Mouse (Mus musculus) WW6 (cell line): ENCODE measurements around the gene Slc25a16.
A peak's percentile ranks its signal among the peaks of the same experiment; 100 is the strongest.
"Not testable (repeated sequence)": the region's sequence is repeated elsewhere in the genome, so short reads cannot be mapped to it uniquely, and the experiment has no call there.

Experiments used
- DNase-seq: peaks from one replicate; pipeline ENCODE4 v3.0.0-alpha.2; 2013; ENCODE audit warnings: low read depth, low spot score

Gene Slc25a16

DNA sequence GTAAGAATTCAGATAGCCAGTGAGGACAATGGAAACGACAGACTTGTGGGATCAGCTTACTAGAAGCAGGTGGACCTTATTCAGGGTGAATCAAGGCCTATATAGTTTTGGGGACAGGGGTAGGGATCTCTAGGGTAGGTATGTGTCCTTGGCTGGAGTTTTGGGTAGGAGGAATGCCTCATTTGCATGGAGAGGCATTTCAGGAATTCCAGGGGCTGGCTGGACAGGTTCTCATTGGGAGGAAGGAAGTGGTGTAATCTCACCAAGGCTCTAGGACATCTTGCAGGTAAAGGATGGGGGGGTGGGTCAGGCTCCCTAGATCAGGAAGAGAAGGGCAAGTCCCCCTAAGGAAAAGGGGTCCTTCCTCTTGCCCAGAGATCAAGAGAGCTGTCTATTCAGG, 17.6 kb upstream of the Slc25a16 start:
- DNase-seq: no peak

DNA sequence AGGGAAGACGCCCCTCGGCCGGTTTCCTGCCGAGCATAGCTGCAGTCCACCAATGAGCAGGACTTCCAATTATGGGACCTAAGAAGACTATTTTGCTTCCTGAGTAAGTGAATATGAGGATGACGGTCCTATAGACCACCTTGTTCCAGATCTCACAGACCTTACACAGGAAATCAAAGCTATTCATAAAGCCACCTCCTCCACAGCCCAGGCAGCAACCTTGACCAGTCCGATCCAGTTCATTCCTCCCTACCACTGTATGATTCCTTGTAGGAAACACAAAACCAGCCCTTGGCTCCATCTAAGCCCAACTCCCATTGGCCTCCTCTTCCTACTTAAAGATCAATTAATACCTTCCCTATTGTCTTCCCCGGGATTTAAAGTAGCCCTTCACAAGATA, 14.1 kb upstream of the Slc25a16 start:
- DNase-seq: no peak

DNA sequence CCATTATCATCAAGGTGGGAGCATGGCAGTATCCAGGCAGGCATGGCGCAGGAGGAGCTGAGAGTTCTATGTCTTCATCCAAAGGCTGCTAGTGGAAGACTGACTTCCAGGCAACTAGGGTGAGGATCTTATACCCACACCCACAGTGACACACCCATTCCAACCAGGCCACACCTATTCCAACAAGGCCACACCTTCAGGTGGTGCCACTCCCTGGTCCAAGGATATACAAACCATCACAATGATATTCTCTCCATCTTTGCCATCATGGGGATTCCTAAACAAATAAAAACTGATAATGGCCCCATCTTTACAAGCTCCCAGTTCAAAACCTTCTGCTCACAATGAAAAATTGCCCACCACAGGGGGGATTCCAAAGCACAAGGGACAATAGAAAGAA, 11.5 kb upstream of the Slc25a16 start, which contains the start of gene Tet1:
TSS of gene Tet1 (minus strand) at position 101 of the 400 bp plus-strand sequence.
- DNase-seq: not testable (repeated sequence)

DNA sequence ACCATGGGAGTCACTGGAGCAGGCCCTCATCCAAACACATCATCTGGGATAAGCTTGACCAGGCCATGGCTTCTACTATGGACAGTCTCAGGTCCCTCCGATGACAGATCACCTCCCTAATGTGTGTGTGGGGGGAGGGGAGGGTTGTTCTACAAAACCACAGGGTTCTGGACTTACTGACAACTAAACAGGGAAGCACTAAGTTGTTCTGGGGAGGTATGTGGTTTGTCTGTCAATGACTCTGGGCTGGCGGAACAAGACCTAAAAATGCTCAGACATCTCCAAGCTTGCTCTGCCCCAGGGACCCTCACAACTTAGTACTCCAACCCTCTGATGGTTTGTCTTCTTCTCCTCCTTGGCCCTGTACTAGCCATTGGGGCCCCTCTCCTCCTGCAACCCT, 9.3 kb upstream of the Slc25a16 start:
- no peak for DNase-seq

DNA sequence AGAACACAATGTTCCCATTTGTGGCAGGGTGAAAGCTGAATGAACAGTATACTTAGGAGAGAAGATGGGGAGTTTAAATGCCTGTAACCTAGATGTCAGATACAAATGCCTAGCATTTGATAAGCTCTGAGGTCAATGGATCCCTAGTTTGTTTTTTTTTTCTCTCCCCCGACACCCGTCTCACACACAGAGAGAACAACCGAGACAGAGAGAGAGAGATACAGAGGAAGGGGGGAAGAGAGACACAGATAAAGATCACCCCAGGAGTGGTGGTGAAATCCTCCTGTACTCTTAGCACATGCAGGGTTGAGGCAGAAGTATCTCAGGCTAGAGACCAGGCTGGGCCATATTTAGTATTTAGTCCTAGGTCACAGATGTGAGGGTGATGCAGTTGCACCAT, 1.4 kb upstream of the Slc25a16 start:
- no peak for DNase-seq

DNA sequence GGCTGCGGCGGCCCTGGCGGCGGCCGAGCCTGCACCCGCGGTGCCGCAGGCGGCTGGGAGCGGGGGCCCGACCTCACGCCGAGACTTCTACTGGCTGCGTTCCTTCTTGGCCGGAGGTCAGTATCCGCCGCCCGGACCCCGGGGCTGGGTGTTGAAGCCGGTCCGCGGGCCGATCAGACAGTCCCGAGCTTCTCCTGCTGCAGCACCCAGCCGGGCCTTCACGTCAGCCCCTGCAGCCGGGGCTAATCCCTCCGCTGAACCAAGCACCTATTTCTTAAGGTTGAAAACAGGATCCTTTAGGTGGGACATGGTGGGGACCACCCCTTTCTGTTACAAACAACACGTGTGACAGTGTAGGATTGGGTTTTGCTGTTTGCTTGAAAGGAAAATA, 328 bp downstream of the Slc25a16 start:
- no peak for DNase-seq

DNA sequence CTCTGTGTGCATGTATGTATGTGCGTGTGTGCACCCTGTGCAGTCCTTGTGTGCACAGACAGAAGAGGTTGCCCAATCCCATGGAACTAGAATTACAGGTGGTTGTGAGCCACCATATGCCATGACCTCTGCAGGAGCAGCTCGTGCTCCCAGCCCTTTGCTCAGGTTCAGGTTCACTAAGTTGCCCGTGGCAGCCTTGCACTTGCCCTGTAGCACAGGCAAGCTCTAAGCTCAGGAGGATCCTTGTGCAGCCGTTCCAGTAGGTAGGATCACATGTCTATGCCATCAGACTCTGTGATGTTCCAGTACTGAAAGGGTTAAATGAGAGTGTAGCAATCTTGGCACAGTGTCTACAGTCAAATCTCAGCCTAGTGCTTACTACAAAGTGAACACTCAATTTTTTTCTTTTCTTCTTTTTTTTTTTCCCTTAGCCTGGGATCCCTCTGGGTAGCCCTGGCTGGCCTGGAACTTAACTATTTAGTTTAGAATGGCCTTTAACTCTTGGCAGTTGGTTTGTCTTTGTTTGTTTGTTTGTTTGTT, 3.7 kb downstream of the Slc25a16 start:
- no peak for DNase-seq

DNA sequence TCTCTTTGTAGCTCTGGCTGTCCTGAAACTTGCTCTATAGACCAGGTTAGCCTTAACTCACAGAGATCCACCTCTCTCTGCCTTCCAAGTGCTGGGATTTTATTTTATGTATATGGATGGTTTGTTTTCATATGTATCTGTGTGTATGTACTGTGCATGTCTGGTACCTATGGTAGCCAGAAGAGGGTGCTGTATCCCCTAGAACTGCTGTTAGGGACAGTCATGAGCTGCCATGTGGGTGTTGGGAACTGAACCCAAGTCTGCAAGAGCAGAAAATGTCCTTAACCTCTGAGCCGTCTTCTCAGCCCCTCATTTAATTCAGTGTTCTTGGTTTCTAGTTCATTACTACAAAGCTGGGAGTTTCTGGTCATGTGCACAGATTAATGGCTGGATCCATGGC, 11.9 kb downstream of the Slc25a16 start:
- no peak for DNase-seq

DNA sequence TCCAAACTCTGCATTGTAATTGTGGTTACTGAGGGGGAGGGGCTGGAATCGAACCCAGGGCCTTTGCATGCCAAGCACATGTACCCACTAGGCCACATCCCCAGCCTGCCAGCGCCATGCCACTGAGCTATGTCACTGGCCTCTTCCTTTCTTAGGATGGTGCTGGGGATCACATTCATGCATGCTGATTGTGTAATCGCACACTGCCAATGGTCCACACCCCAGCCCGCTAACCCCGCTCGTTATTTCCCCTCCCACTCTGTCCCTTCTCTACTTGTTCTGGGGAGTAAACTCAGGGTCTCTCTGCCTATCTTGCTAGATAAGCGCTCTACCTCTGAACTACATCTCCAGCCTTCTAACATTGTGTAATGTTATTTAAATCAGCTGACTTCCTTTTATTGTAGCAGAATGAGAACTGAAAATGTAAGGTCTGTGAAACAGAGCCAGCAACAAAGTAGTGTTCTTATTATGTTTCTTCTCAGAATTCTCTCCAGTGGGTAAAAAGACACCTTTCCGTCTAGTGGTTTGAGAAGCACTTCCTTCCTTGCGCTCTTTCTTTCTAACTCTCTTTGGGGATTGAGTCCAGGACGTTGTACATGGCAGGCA, 24.6 kb downstream of the Slc25a16 start:
- DNase-seq: no peak

DNA sequence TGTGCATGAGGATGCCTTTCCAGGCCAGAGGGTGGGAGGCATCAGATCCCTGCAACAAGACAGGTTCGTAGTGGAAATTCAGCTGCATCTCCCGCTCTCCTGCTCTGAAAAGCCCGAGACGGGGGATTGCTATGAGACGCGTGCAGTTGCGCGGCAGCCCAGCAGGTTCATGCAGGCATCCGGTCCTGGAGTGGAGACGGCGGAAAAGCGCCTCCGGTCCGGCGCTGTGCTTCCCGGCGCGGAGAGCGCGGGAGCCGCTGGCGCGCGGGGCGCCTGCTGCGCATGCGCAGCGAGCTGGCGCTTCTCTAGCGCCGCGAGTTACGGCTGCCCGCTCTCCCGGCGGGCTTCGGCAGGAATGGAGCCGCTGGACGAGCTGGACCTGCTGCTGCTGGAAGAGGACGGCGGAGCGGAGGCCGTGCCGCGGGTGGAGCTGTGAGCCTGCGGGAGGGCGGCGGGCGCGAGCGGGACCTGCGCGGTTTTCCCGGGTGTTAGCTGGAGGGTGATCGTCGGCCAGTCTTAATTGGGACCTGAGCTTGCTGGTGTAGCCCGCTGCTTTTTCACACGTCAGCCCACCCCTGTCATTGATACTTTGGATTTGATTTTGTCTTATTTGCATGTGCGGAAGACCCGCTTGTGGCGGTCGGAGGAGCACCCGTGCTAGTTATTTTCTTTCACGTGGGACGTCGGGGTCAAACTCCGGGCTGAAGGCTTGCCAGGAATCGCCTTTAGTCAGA, 26.5 kb downstream of the Slc25a16 start, which contains the start of gene Dna2:
TSS of gene Dna2 (plus strand) at position 289 of the 734 bp plus-strand sequence.
- DNase-seq: peak; percentile 75

DNA sequence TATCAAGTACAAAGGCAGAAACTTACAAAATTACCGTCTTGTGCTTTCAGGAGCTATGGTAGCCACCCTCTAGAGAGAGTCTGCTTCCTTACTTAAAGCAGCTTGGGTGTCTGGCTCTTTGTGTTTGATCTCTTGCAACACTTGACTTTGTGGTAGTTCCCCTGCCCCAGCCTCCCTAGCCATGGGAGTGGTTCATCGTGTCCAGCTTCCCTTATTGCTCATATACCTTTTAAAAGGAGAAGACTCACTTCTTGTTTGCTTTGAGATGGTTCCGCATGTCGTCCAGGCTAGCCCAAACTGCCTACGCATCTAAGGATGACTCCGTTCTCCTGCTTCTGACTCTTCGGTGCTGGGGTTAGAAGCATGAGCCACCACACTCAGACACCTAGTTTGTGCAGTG, 28.1 kb downstream of the Slc25a16 start:
- no peak for DNase-seq

DNA sequence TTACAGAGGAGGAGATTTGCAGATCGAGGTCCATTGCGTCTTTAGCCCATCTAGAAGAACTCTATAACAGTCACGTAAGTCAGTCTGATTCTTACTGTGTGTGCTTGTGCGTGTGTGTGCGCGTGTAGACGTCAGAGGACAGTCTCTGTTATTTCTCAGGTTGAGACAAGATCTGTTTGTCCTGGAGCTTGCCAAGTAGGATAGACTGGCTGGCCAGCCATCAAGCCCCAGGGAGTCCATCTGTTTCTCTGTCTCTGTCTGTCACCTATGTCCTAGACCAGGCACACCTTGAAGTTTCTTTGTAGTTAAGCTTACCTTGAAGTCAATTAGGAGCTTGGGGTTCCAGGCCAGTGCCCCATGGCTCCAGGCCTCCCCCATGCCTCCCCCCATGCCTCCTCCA, 43.5 kb downstream of the Slc25a16 start:
- DNase-seq: no peak

DNA sequence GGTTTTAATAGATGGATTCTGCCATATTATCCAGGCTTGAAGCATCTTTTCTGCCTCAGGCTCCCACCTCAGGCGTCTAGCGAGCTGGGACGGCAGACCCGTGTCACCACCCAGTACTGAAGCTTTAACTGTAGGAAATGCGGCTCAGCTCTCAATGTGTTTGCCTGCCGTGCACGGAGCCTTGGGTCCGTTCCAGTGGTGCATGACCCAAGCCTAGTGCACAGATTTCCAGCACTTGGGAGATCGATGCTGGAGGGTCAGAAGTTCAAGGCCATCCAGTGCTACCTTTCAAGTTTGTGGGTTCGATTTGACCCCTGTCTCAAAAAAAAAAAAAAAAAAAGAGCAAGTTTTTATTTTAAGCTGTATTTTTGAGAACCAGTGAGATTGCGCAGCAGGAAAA, 45.4 kb downstream of the Slc25a16 start:
- no peak for DNase-seq

DNA sequence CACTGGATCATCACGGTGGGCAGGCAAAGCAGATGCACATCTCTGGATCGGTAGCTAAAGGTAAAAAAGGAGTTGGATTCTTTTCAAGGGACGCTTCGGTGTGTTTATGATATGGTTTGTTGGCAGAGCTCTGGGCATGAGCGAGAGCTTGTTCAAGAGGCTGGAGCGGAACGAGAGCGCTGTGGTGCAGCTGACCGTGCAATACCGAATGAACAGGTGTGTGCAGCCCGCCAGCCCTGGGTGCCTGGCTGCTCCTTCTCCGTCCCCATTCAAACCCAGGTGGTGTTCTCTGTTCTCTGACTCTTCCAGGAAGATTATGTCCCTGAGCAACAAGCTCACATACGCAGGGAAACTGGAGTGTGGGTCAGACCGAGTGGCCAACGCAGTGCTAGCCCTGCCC, 45.9 kb downstream of the Slc25a16 start:
- no peak for DNase-seq

DNA sequence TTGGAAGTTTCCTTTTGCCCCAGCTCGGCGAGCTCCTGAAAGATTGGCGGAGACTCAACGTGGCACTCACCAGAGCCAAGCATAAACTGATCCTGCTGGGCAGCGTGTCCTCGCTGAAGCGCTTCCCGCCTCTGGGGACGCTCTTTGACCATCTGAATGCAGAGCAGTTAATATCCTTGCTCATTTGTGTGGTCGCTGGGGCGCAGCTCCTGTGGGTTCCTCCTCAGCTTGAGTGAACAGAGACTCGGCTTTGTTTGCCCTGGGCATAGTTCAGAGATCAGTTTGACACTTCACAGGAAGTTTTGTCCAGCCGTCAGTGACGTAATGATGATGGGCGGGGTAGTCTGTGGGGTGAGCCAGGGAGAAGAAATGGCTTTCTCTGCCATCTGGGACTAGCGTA, 51.4 kb downstream of the Slc25a16 start:
- DNase-seq: no peak

DNA sequence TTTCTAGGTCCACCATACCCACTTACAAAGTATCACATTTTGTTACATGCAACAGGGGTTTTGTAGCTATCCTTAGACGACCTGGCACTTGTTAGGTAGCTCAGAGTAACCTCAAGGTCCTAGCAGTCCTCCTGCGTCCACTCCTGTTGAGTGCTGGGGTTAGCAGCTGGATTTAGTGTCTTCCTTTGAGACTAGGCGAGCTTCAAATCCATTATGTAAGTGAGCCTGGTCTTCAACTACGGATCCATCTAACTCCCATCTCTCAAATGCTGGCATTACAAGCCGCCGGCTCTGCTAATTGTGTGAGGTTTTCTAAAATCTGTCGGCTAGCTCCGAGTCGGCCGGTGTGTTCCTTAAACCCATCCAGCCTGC, 59.2 kb downstream of the Slc25a16 start:
- no peak for DNase-seq

DNA sequence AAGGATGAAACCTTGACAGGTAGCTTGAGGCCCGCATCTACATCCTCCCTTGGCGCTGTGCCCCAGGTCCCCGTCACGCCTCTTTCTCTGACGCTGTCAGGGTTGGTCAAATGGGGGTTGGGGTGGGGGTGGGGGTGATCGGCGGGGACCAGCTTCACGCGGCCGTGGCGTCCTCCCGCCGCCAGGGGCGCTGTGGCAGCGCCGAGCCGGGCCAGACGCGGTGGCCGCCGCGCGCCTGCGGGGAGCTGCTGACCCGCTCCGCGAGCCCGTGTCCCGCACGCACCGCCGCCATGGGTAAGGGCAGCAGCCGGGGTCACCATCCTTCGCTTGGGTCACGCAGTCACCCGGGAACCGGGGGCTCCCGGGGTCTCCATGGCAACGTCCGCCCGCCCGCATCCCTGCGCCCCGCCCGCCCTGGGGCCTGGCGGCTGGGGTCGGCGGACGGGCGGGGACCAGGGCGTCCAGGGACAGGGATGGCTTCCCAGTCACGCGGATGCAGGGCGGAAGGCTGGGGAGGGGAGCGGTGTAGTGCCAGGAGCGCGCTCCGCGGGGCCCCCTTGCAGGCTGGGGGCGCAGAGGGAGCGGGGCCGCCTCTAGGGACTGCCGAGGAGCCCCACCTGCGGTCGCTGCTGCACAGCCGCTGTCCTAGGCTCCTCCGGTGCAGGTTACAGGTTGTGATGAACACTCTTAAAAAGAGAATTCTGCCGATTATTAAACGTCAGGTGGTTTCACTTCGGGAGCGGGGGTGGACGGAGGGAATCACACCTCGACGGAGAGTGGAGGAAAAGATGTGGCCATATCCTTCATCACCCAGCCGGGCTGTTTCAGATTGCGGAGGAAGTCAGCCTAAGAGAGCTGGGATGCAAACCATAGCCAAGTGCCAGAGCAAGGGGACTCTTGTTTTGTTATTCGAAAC, 59.9 kb downstream of the Slc25a16 start, which contains the start of gene Rufy2:
TSS of gene Rufy2 (plus strand) at position 185 of the 916 bp plus-strand sequence.
- DNase-seq: peak; percentile 34

DNA sequence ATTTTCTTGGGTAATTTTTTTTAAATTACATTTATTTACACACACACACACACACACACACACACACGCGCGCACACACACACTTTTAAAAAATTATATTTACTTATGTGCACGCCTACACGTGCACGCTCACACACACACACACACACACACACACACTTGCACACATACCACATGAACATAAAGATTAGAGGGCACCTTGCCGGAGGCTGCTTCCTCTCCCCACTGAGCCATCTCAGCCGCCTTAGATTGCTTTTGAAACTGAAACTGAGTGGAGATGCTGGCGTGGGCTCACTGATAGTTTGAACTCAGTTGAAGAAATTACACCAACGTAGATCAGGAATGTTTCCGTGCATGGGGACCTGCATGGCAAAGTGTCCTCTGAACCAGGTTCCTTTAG, 63.6 kb downstream of the Slc25a16 start:
- no peak for DNase-seq

DNA sequence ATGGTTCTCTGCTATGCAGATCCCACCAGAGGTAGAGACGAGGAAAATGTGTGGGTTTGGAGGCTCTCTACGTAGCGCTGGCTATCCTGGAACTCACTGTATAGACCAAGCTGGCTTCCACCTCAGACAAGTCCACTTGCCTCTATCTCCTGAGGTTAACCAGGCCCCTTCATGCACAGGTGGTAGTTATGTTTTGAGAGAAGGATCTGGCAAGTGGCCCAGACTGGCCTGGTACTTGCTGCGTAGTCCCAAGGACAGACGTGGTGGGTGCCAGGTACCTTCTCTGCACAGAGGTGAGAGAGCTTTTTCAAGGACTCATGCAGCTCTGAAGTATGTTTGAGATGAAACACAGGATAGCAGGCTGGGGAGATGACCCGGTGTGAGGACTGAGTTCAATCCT, 64.1 kb downstream of the Slc25a16 start:
- no peak for DNase-seq

DNA sequence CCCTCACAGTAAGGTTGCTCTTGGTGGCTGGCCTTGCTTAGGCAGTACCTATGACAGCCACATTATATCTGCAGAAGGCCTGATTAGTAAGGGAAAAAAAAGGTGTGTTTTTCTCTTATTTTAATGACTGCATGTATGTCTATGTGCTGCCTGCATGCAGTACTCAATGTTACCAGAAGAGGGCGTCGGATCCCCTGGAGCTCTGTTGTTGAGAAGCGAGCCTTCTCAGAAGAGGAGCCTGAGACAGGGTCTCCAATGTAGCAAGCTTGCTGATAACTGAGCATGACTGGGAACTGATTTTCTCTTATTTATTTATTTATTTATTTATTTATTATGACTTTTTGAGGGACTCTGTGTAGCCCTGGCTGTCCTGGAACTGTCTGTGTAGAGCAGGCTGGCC, 66.9 kb downstream of the Slc25a16 start:
- peak; percentile 55 for DNase-seq

DNA sequence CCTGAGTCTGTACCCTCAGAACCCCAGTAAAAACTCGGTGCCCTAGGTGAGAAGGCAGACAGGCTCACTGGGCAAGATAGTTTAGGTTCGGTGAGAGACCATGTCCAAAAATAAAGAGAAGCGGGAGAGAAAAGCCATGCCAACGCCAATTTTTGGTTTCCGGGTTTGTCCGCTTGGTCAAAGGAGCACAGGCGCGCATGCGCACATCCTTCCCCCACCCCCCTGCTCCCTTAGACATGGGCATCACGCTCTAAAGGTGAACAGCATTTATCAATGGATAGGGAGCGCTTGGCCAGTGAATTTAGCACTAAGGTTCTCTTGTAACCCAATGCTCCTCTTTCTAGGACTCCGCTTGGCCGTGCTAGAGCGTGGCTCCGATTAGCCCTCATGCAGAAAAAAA, 70.2 kb downstream of the Slc25a16 start:
- DNase-seq: no peak

DNA sequence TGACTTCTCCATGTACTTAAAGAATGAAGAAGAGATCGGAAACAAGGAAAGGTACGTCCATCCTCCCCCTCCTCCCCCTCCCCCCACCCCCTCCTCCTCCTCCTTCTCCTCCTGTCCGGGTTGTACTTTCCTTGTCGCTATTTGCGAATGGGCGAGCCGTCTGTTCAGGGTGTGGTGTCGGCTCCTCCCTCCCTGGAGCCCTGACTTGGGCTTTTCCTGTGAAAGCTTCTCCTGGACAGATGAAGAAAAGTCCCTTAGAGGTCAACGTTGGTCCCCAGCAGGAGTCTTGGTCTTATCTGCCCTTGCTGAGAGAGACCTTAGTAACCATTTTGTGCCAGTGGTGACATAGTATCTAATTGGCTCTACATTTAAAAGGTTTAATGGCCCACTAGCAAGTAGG, 73.6 kb downstream of the Slc25a16 start:
- DNase-seq: no peak
